Mouse (Mus musculus): Measurements from ENCODE around the gene Cyp2d9.
"Not testable (repeated sequence)": the region's sequence is repeated elsewhere in the genome, so short reads cannot be mapped to it uniquely, and the experiment has no call there.

Cyp2d9 gene

DNA sequence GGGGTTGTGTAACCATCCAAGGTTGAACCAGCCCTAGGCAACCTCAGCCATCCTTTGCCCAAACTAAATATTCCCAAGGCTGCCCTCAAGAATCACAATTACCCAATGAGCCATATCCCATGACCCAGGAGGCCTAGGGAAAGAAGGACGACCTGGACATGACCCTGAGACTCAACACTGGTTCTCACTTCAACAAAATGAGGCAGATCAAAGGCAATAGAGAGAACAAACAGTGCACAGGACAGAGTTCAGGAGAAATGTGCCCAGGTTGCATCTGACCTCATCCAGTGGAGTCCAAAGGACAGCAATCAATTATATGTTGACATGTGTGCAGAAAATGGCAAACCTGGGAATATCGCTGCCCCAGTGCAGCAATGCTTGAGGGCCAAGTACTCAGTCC lies 16.8 kb downstream of the Cyp2d9 start:
- not testable (repeated sequence) for DNase-seq (ENCODE audit: low spot score)

GRCm38 (mm10) chr15:82452133-82452532 lies 18.9 kb downstream of the Cyp2d9 start:
- not testable (repeated sequence) for DNase-seq (ENCODE audit: low spot score)

DNA sequence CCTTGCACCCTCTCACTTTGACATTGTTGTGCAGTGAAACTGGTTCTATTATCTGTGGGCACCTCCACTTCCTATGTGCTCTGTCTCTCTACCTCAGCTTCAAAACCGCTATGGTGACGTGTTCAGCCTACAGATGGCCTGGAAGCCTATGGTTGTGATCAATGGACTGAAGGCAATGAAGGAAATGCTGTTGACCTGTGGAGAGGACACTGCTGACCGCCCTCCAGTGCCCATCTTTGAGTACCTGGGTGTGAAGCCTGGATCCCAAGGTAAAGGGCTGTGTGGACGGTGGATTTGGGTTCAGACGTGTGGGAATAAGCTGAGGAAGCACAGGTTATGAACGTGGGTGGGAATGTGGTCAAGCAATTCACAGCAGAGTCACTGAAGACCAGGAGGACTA lies 20.3 kb downstream of the Cyp2d9 start:
- not testable (repeated sequence) for DNase-seq (ENCODE audit: low spot score)

GRCm38 (mm10) chr15:82456086-82456790 lies 23.0 kb downstream of the Cyp2d9 start:
- not testable (repeated sequence) for DNase-seq (ENCODE audit: low spot score)

DNA sequence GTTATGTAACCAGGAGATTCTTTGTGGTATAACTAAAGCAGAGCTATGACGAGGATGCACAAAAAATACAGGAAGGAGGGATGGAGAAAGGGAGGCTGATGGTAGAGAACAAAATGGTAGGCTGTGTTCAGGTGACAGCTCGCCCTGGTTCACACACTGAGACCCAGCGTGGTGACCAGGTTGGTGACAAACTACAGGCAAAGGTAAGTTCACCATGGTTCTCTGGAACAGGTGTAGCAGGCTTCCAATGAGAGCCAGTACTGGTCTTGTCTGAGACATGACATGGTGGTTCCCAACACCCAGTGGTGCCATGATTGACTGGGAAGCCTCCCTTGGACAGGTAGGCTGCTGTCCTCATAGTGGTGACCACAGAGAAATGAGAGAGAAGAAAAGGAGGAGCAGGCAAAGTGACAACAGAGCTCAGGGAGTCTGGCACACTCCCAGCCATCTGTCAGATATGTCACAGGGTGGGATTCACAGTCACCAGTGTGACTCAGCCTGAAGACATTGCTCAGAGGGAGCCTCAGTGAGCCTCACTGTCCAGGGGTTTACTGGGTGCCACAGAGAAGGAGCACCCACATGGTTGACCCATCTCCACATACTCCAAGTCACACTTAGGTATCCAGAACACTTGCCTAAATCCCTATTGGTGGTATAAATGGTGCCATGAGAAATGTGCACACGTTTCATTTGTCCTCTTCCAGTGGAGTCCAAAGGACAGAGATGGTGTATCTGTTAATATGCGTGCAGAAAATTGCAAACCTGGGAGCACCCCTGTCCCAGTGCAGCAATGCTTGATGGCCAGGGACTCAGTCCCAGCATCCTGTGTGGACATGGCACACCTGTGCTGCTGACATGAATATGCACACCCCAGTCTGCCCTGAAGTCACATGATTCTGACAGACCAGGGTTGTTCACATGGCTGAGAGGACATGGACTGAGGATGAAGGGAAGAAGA lies 24.1 kb downstream of the Cyp2d9 start:
- DNase-seq (ENCODE audit: low spot score): no peak

DNA sequence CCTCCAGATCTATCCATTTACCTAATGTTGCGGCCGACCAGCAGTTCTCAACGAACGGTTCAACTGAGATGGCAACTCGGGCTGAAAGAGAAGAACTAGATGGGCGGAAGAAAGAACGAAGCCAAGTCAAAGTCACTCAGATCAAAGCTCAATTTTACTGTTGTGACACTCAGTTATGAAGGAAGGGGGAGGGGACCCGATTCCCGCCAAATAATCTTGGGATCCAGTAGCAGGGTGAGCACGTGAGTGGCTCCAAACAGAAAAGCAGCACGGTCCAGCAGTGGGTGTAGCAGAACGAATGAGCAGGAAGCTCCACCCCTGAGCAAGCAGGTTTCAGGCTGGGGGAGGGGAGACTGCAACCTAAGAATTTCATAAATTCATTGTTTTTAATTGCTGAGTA lies 26.0 kb downstream of the Cyp2d9 start:
- DNase-seq (ENCODE audit: low spot score): not testable (repeated sequence)

DNA sequence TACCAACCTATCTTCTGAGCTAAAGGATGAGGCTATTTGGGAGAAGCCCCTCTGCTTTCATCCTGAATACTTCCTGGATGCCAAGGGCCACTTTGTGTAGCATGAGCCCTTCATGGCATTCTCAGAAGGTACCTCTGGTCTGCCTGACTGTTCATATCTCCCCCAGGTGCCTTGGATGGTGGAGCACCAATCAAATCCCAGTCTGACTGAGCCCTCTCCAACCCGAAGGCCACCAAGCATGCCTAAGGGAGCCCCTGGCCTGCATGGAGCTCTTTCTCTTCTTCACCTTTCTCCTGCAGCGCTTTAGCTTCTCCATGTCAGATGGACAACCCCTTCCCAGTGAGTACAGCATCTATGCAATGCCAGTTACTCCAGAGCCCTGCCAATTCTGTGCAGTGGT lies 31.5 kb downstream of the Cyp2d9 start:
- no peak for DNase-seq (ENCODE audit: low spot score)

GRCm38 (mm10) chr15:82494273-82494672 lies 61.0 kb downstream of the Cyp2d9 start:
- DNase-seq (ENCODE audit: low spot score): not testable (repeated sequence)
